Mouse (Mus musculus): ENCODE measurements around the gene Shc1. TPM values are rescaled to one million over a fixed set of nuclear protein-coding genes. Genes with fewer than 3 reads are reported as not detected.

Gene Shc1
- polyA plus RNA-seq, 1 experiment, result 65.2 TPM

DNA sequence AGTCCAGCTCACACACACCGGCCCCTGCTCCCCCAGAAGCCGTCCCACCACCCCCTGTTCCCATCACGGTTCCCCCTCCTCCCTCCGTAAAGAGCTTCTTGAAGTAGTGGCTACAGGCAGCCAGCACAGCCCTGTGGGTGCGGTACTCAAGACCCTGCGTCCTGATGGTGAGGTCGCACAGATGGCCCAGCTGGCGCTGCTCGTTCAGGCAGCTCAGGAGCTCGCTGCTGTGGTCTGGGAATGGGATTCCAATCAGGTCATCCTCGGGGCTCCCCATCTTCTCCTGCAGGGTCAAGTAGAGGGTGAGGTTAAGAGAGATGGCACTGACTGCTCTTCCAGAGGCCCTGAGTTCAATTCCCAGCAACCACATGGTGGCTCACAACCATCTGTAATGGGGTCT is 37.0 kb upstream of the Shc1 start:
- Histone ChIP-seq H3K4me3 (replicated peaks; ENCODE audit: control insufficient read depth, low read depth, low read length) (no peak overlapping the region), H3K27ac (ENCODE audit: control insufficient read depth, insufficient read depth, low read depth, low read length, poor library complexity) (no peak overlapping the region), H3K4me1 (ENCODE audit: control insufficient read depth, insufficient read depth, low read length) (peaks cover 6% of the 10 kb centered on the region)
- TF ChIP-seq CTCF (IDR thresholded peaks at IDR 0.05; ENCODE audit: control insufficient read depth, insufficient read depth, low read length) (no peak), POLR2A (IDR thresholded peaks at IDR 0.05; ENCODE audit: borderline replicate concordance, control insufficient read depth, low read depth, low read length) (no peak)
- 92% methylated on average over 11 of the region's 11 CpGs for WGBS

DNA sequence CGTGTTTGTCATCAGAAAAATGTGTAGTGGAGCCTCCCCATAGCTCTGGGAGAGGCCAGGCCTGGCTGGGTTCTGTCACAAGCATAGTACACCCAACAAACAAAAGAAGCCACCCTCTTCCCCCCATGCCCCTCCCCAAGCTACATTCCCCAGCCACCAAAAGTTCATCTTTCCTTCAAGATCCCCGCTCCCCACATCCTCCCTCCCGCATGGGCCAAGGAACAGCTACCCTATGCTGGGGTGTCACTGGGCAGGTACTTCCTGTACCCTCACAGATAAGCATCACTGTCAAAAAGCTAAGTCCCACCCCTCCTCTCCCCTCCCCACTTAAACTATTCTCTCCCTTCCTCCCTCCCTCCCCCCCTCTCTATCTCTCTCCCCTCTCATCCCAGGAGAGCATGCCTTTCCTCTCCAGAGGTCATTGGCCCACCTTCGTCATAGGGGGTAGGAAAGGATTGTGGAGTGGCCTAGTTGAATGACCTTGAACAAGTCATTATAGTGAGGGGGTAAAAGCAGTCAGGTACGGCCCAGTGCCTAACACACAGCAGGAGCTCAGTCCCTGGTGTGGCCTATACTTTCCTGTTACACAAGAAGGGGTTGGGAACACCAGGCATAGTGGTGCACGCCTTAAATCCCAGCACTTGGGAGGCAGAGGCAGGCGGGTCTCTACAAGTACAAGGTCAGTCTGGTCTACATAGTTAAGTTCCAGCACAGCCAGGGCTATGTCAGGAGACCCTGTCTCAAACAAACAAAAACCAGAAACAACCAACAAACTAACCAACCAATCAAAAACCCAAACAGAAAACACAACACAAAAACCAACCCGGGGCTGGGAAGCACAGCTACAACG is 36.0 kb upstream of the Shc1 start:
- Histone ChIP-seq H3K27ac (ENCODE audit: control insufficient read depth, insufficient read depth, low read depth, low read length, poor library complexity) (no peak overlapping the region), H3K4me3 (replicated peaks; ENCODE audit: control insufficient read depth, low read depth, low read length) (no peak overlapping the region), H3K4me1 (ENCODE audit: control insufficient read depth, insufficient read depth, low read length) (peaks cover 6% of the 10 kb centered on the region)
- TF ChIP-seq CTCF (IDR thresholded peaks at IDR 0.05; ENCODE audit: control insufficient read depth, insufficient read depth, low read length) (no peak), POLR2A (IDR thresholded peaks at IDR 0.05; ENCODE audit: borderline replicate concordance, control insufficient read depth, low read depth, low read length) (no peak)
- WGBS, result 78% methylated on average over 9 of the region's 9 CpGs

DNA sequence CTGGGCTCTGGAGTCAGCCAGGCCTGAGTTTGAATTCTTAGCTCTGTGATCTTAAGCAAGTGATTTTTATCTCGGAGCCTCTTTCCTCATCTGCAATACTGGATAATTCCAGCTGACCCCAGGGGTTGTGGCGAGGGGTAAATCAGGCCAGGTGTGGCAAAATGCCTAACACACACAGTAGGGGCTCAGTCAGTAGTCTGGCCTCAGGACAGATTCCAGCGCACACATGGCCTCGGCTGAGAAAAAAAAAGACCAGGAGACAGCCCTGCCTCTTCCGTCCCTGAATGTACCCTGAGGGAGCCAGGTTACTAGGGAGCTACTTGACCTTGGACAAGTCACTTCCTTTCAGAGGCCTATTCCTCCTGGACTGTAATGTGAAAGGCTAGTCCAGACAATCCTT is 35.3 kb upstream of the Shc1 start:
- Histone ChIP-seq H3K4me1 (ENCODE audit: control insufficient read depth, insufficient read depth, low read length) (peaks cover 6% of the 10 kb centered on the region), H3K27ac (ENCODE audit: control insufficient read depth, insufficient read depth, low read depth, low read length, poor library complexity) (no peak overlapping the region)
- 83% methylated on average over 5 of the region's 5 CpGs for WGBS

DNA sequence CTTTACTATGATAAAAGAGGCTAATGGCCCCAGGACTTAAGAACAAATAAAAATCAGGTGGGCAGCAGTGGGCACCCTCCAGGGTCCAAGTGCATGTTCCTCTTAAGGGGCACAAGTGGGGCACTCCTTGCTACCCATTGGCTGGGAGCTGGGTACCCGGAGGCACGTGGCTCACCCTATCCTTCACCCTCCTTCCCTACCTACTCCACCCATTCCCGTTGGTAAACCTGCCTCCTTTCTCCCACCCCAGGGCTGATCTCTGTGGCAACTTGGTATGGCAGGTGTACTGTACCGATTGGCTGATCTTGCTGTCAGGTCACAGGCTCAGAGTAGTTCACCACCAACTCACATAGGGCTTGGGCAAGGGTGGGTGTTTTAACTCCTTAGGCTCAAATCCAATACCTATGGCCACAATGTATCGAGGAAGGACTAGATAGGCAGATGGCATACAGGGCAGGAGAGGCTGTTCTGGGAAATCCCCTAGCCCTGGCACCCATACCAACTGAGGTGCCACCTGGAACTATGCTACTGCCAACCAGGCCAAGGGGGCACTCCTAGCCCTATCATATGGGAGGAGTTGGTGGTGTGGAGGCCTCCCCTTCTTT is 34.5 kb upstream of the Shc1 start:
- WGBS, result 82% methylated on average over 5 of the region's 5 CpGs
- peaks cover 6% of the 10 kb centered on the region for H3K4me1 ChIP-seq (ENCODE audit: control insufficient read depth, insufficient read depth, low read length)
- TF ChIP-seq CTCF (IDR thresholded peaks at IDR 0.05; ENCODE audit: control insufficient read depth, insufficient read depth, low read length) (no peak), POLR2A (IDR thresholded peaks at IDR 0.05; ENCODE audit: borderline replicate concordance, control insufficient read depth, low read depth, low read length) (no peak)
- H3K4me3 ChIP-seq (replicated peaks; ENCODE audit: control insufficient read depth, low read depth, low read length), result no peak overlapping the region
- H3K27ac ChIP-seq (ENCODE audit: control insufficient read depth, insufficient read depth, low read depth, low read length, poor library complexity), result no peak overlapping the region

More for the DNA sequence above, 35.3 kb upstream of the Shc1 start:
- TF ChIP-seq POLR2A (IDR thresholded peaks at IDR 0.05; ENCODE audit: borderline replicate concordance, control insufficient read depth, low read depth, low read length), result no peak
- no peak for TF ChIP-seq CTCF (IDR thresholded peaks at IDR 0.05; ENCODE audit: control insufficient read depth, insufficient read depth, low read length)
- no peak overlapping the region for H3K4me3 ChIP-seq (replicated peaks; ENCODE audit: control insufficient read depth, low read depth, low read length)

DNA sequence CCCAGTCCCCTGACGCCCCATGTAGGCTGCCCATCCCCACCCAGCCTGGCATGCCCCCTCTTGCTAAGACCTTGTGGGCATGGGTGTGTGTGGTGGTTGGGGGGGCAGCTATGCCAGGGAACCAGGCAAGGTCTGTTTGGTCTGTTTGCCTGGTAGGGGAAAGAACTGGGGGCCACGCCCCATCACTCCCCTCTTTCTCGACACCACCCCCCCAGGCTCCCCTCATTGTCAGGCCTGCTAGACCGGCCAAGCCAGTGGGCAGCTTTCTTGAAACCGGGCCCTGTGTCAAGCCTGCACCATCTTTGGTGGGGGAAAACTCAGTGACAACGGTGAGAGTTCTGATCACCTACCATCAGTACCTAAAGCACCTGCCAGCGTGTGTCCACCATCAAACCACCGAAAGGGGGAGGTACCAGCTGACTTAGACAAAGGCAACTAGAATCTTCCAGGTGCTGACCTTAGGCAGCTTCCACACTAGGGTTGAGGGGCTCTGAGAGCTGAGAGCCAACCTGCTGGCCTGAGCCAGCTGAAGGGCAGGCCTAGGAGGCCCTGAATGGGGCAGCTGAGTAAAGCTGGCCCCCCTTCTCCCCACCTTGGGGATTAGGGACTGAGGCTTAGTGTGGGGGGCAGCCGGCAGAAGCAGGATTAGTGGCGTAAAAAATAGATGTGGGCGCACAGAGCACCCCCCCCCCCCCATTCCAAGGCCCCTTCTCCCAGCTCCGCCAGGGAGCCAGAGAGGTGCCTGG is 33.7 kb upstream of the Shc1 start:
- Histone ChIP-seq H3K4me3 (replicated peaks; ENCODE audit: control insufficient read depth, low read depth, low read length) (peak overlapping the region; percentile 54), H3K4me1 (ENCODE audit: control insufficient read depth, insufficient read depth, low read length) (peaks cover 6% of the 10 kb centered on the region), H3K27ac (ENCODE audit: control insufficient read depth, insufficient read depth, low read depth, low read length, poor library complexity) (peak overlapping the region; percentile 75)
- 69% methylated on average over 12 of the region's 12 CpGs for WGBS
- TF ChIP-seq CTCF (IDR thresholded peaks at IDR 0.05; ENCODE audit: control insufficient read depth, insufficient read depth, low read length), result no peak
- no peak for TF ChIP-seq POLR2A (IDR thresholded peaks at IDR 0.05; ENCODE audit: borderline replicate concordance, control insufficient read depth, low read depth, low read length)

DNA sequence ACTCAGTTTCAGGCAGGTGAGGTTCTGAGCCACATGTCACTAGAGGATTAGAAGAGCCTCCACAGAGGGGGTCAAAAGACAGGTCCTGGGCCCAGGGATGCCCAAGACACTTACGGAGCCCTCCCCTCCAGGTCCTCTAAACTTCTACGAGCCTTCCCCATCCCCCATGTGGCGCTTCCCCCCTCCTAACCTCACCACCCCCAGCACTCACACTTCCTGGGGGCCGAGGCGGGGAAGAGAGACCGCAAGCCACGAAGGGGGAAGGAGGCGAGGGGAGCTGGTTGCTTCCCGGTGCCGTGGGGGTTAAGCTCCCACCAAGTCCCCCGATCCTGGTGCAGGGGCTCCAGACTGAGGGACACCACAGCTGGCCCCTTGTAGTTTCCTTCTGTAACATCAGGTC is 32.8 kb upstream of the Shc1 start:
- WGBS, result 7% methylated on average over 11 of the region's 11 CpGs
- TF ChIP-seq POLR2A (IDR thresholded peaks at IDR 0.05; ENCODE audit: borderline replicate concordance, control insufficient read depth, low read depth, low read length), result peak; percentile 40; the same call in 1 of the 2 replicates
- no peak for TF ChIP-seq CTCF (IDR thresholded peaks at IDR 0.05; ENCODE audit: control insufficient read depth, insufficient read depth, low read length)
- H3K4me1 ChIP-seq (ENCODE audit: control insufficient read depth, insufficient read depth, low read length), result peaks cover 2% of the 10 kb centered on the region
- H3K27ac ChIP-seq (ENCODE audit: control insufficient read depth, insufficient read depth, low read depth, low read length, poor library complexity), result peak overlapping the region; percentile 75
- peak overlapping the region; percentile 54 for H3K4me3 ChIP-seq (replicated peaks; ENCODE audit: control insufficient read depth, low read depth, low read length)

DNA sequence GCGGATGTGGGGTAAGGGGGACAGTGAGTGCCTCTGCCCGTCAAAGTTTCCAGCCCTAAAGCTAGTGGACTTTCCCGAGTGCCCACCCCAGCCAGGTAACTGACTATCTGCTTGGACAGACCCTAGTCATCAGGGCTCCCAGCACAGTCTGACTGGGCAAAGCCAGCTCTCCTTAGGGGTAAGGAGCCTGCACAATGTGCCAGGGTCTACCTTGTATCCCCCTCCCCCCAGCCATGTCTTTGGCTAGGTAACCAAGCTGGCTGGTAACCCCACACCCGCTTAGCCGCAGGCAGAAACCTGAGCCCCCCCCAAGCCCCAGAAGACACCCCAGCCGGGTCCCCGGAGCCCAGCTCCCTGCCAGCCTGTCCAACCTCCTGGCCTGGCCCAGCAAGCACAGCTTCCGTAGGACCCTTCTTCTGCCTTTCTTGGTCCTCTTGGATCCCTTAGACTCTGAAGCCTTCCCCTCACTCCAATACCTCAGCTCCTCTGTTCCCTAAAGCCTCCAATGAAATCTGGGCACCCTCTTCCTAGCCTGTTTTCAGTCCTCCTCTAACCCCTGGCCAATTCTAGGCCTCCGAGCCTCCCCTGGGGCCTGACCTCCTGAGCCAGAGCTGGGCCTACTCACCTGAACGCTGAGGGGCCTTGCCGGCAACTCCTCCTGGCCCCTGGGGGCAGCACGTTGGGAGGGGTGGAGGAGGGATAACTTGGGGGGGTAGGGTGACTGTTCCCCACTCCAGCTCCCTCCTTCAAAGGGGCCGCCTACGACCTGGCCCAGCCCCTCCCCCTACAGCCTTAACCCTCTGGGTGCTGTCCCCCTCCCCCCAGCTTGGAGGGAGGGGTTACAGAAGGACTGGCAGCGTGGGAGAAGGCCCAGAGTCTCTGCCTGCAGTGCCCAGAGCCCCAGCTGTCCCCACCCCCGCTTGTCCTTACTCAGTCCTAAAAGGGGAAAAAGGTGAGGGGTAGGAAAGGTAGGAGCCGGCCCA is 31.5 kb upstream of the Shc1 start:
- H3K4me1 ChIP-seq (ENCODE audit: control insufficient read depth, insufficient read depth, low read length), result peaks cover 2% of the 10 kb centered on the region
- no peak for TF ChIP-seq CTCF (IDR thresholded peaks at IDR 0.05; ENCODE audit: control insufficient read depth, insufficient read depth, low read length)
- no peak for TF ChIP-seq POLR2A (IDR thresholded peaks at IDR 0.05; ENCODE audit: borderline replicate concordance, control insufficient read depth, low read depth, low read length)
- peak overlapping the region; percentile 93 for H3K27ac ChIP-seq (ENCODE audit: control insufficient read depth, insufficient read depth, low read depth, low read length, poor library complexity)
- H3K4me3 ChIP-seq (replicated peaks; ENCODE audit: control insufficient read depth, low read depth, low read length), result peak overlapping the region; percentile 67
- 62% methylated on average over 17 of the region's 17 CpGs for WGBS

Data from bone marrow, adult 2 months (tissue).